Mouse (Mus musculus) heart, postnatal 0 days (tissue): ENCODE results near the gene Zbtb8b.

Source experiments
- CTCF ChIP-seq: IDR thresholded peaks from 2 replicates; pipeline ENCODE4 v1.5.1; 2016; ENCODE audit warnings: antibody characterized with exemption, control low read depth, low read depth
- EP300 ChIP-seq: IDR thresholded peaks from 2 replicates; pipeline ENCODE4 v1.6.1; 2016; ENCODE audit warnings: antibody characterized with exemption, low read depth

- no peak for TF ChIP-seq EP300
- no peak for TF ChIP-seq CTCF
Observed at GRCm38 (mm10) chr4:129410991-129411390, 29.7 kb downstream of the Zbtb8b start.
